Mouse (Mus musculus): Measurements from ENCODE around the gene Pdhx.

Gene Pdhx

DNA sequence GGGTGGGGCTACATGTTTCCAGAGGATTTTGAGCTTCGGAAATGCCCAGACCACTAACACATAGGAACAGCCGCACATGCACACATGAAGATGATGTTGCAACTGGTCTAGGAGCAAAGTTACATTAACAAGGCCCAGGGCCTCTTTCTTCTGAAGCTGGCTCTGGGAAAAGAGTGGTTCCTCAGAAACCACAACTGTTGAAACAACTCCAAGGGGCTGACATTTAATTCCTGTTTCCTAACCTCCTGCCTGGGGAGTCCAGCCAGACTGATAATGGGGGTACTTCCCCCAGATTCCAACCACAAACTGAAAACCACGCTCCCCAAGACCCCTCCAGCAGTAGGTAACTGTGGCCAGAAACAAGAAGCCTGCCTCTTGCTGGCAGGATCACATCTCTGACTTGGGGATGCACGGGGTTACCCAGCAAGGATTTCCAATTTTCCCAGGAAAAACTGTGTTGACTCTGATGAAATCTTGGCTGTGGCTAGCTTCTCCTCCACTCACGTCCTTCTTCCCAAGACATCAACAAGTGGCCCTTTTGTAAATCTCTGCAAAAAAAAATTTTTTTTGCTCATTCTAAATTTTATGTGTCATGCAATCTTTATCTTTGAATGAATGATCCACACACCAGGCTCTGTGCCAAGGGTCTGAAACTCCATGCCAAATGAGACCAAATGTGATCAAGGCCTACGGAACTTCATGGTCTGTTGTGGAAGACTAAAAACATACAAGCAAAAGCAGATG, 86.2 kb downstream of the Pdhx start:
- no peak for DNase-seq

DNA sequence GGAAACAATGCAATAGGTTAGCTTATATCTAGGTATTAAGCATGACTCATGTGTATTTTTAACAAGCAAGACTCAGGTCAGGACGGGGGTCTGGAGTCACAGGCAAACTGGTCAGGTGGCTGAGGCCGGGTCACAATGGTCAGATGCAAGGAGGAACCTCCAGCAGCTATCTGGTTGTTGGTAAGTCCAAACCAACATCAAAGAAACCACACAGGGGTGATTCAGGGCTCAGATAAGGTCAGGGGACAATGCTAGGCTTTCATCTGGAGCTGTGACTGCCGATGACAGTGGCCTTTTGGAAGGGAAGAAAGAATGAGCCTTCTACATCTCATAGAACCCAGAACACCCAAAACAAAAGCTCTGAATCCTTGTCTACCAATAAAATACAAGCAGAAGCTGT, 86.9 kb downstream of the Pdhx start:
- no peak for DNase-seq

- no peak for DNase-seq
These were observed 90.5 kb downstream of the Pdhx start for GRCm38 (mm10) chr2:102982822-102983221.

GRCm38 (mm10) chr2:102981446-102982314, 91.6 kb downstream of the Pdhx start:
- DNase-seq: no peak

DNA sequence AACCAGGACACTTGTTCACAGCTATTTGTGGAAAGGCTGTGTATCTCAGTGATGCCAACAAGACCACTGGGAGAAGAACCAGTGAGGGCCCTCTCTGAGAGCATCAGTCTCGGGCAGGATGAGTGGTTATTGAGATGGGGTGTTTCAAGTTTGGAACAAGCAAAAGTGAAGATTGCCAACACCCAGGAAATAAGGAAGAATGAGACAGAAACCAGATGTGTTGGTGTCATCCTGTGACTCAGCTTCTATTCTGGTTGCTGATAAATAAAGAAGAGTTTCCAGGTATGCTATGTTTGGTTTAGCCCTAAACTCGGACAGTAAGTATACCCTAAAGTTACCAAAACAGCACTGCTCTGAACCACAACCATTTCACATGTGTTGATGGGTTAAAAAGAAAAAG, 92.4 kb downstream of the Pdhx start:
- DNase-seq: no peak

- DNase-seq: no peak
These were observed 93.8 kb downstream of the Pdhx start for GRCm38 (mm10) chr2:102979519-102979918.

DNA sequence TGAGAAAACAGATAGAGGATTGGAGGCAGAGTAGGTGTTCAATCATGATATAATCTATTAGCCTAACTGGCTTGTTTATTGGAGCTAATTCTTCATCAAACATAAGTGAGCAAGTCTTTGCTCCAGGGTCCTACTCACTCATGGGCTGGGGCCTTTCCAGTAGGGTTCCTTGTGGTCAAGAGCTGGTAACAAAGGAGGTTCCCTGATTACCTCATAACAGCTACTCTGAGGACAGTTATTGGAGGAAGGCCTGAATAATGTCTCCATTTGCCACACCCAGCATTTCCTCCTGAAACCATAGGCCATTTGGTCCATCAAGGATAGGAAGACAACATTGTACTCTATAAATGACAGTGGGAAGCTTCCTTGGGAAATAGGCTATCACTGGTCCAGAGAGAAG, 94.2 kb downstream of the Pdhx start:
- DNase-seq: no peak

DNA sequence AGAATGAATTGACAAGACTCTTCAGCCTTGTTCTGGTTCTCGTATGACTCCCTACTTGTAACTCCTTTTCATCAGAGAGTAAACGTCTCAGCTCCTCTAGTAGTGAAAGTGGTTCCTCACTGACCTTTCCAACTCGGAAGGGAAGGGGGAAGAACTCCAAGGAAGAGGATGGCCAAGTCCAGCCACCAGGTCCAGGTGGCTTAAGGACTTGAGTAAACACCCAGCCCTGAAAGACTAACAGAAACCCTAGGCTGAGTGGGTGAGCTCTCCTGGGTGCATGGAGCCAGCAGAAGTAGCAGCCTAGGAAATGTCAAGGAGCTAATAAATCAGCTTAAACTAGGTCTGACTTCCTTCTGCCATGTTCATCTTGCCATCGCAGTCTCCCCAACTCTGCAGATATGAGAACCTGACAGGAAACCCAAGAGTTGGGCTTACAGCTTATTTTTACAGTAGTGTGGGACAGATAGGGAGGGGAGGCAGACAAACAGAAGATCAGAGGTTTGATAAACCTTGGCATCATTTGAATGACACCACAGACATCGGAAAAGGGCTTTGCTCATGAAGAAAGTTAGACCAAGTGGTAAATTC, 97.9 kb downstream of the Pdhx start:
- no peak for DNase-seq

GRCm38 (mm10) chr2:102973115-102973514, 100.2 kb downstream of the Pdhx start:
- DNase-seq: no peak

- no peak for DNase-seq
These were observed 100.7 kb downstream of the Pdhx start for GRCm38 (mm10) chr2:102972575-102972974.

GRCm38 (mm10) chr2:102971951-102972350, 101.4 kb downstream of the Pdhx start:
- DNase-seq: no peak
